Mouse (Mus musculus) hindbrain, embryonic 14.5 days (tissue): Measurements from ENCODE around the gene Plekha5. TPM values are rescaled to one million over a fixed set of nuclear protein-coding genes. Genes with fewer than 3 reads are reported as not detected.
"Not testable (repeated sequence)": the region's sequence is repeated elsewhere in the genome, so short reads cannot be mapped to it uniquely, and the experiment has no call there.

Source experiments
- ATAC-seq: fragments of 200-750 bp; cut with Nextera tagmentation; 2 replicates; pipeline ENCODE4 v1.8.0; 2017; ENCODE audit warnings: moderate number of reproducible peaks, mild to moderate bottlenecking, moderate TSS enrichment, moderate library complexity; ENCODE audit not compliant: low FRiP score
- DNase-seq: peaks from one replicate; pipeline ENCODE4 v3.0.0-alpha.2; 2015; ENCODE audit warnings: low spot score
- H3K27ac ChIP-seq: fragments of 300-500 bp; sonication (generic); 2 replicates; pipeline ENCODE4 v1.5.1; 2014; ENCODE audit warnings: mild to moderate bottlenecking, moderate library complexity
- H3K27me3 ChIP-seq: fragments of 300-500 bp; sonication (generic); 2 replicates; pipeline ENCODE4 v1.6.1; 2014; ENCODE audit warnings: mild to moderate bottlenecking, low read length, mixed read lengths; ENCODE audit not compliant: control insufficient read depth, insufficient read depth
- H3K36me3 ChIP-seq: fragments of 300-500 bp; sonication (generic); replicated peaks from 2 replicates; pipeline ENCODE4 v1.6.1; 2014; ENCODE audit not compliant: control insufficient read depth, insufficient read depth
- H3K4me1 ChIP-seq: fragments of 300-500 bp; sonication (generic); replicated peaks from 2 replicates; pipeline ENCODE4 v1.6.1; 2014; ENCODE audit warnings: antibody characterized with exemption, low read length, mixed read lengths; ENCODE audit not compliant: control insufficient read depth, insufficient read depth
- H3K4me2 ChIP-seq: fragments of 300-500 bp; sonication (generic); replicated peaks from 2 replicates; pipeline ENCODE4 v1.6.1; 2014; ENCODE audit warnings: mild to moderate bottlenecking, moderate library complexity
- H3K4me3 ChIP-seq: fragments of 300-500 bp; sonication (generic); replicated peaks from 2 replicates; pipeline ENCODE4 v1.5.1; 2014; ENCODE audit warnings: mild to moderate bottlenecking, low read length
- H3K9ac ChIP-seq: fragments of 300-500 bp; sonication (generic); 2 replicates; pipeline ENCODE4 v1.6.1; 2014
- H3K9me3 ChIP-seq: fragments of 300-500 bp; sonication (generic); 2 replicates; pipeline ENCODE4 v1.6.1; 2016; ENCODE audit warnings: low read length; ENCODE audit not compliant: control insufficient read depth
- WGBS: fragments of 180-500 bp; shearing (Covaris S2); extraction: QIAGEN DNeasy Blood & Tissue Kit; methylation state at CpG from one replicate; pipeline ENCODE4 v1.1.7; 2014; 5-methylcytosine and 5-hydroxymethylcytosine counted together
- polyA plus RNA-seq: library from polyadenylated mRNA; unstranded; fragments of >200 nt; fragmentation: Nextera tagmentation; extraction: Ambion mirVana; gene quantifications from 2 replicates; pipeline ENCODE4 v1.2.1, GENCODE M21; 2014

The Plekha5 gene
- polyA plus RNA-seq, 1 experiment from 2014 or later, result 37.8 TPM

DNA sequence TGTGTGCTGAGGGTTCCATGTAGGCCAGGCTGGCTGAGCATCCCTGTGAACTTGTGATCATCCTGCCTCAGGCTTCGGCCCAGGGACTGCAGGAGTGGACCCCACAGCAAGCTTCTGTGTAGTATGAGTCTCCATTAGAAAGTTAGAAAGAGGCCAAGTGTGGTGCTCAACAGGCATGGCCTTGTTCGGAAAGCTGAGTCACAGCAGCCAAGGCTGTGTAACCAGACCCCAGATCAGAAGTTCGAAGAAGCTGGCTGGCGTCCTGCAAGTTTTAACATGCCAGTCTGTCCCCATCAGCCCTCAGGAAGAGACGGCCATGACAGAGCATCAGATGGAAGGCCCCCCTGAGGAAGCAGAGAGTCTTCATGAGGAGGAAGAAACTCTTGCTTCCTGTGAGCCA is 167.5 kb downstream of the Plekha5 start:
- no peak overlapping the region for H3K9ac ChIP-seq
- no peaks in the 10 kb centered on the region for H3K27me3 ChIP-seq
- H3K4me1 ChIP-seq, result no peaks in the 10 kb centered on the region
- no peak for ATAC-seq
- H3K4me3 ChIP-seq, result no peak overlapping the region
- no peak overlapping the region for H3K27ac ChIP-seq
- H3K36me3 ChIP-seq, result peaks cover 91% of the 10 kb centered on the region
- H3K9me3 ChIP-seq, result no peaks in the 10 kb centered on the region
- H3K4me2 ChIP-seq, result no peak overlapping the region
- 89% methylated on average over 5 of the region's 5 CpGs for WGBS
- DNase-seq, result no peak

DNA sequence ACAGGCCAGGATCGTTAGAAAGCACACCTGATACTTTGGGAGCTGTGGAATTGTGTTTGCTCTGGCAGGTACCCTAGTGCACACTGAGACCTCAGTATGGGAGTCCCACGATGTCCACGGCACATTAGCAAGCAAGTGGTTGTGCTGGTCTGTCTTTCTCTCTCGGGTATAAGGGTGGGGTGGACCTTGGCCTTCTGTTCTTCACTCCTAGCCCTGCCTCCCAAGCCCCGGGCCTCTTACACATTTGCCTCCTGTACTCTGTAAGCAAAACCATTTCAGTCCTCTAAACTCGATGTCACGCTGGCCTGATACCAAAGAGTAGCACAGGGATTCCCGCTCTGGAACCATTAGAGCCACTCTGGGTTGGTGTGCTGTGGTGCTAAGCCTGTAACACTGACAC is 168.9 kb downstream of the Plekha5 start:
- Histone ChIP-seq H3K9ac (no peak overlapping the region), H3K27me3 (no peaks in the 10 kb centered on the region), H3K4me1 (no peaks in the 10 kb centered on the region), H3K27ac (no peak overlapping the region), H3K9me3 (no peaks in the 10 kb centered on the region), H3K4me2 (no peak overlapping the region), H3K4me3 (no peak overlapping the region), H3K36me3 (peaks cover 90% of the 10 kb centered on the region)
- ATAC-seq (no peak), DNase-seq (no peak)
- WGBS, result 90% methylated on average over 8 of the region's 8 CpGs

DNA sequence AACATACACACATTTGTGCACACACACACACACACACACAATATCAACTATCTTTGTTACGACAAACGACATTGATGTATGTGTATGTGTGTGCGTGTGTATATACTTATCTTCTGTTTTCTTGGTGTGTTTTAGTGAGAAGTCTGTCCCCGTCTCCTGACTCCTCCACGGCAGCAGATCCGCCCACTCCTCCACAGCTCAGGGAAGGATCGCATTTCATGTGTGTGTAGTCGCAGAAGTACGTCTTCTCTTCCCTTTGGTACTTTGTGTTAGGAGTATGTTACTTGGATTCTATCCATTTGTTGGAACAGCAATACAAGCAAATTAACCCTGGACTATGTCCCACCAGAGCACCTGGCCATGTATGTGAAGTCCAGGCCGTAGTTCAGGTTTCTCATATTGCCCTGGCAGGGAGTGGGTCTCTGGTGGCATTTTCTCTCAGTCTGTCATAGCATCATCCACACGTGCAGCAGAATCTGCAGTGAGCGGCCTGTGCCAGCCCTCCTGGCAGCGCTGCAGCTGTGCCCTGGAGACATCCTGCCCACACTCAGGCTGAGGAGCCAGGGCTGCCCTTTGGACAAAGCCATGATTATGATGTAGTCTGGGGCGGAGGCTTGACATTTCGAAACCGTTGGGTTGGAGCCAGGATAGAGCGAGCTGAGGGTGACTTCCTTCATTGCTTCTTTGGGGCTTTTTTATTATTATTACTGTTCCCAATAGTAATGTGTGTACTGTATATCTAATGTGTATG is 169.7 kb downstream of the Plekha5 start:
- WGBS, result 86% methylated on average over 17 of the region's 17 CpGs
- ATAC-seq (no peak), DNase-seq (no peak)
- no peak overlapping the region for H3K4me3 ChIP-seq
- no peaks in the 10 kb centered on the region for H3K27me3 ChIP-seq
- no peak overlapping the region for H3K9ac ChIP-seq
- no peak overlapping the region for H3K27ac ChIP-seq
- no peaks in the 10 kb centered on the region for H3K4me1 ChIP-seq
- H3K4me2 ChIP-seq, result no peak overlapping the region
- H3K9me3 ChIP-seq, result no peaks in the 10 kb centered on the region
- peaks cover 82% of the 10 kb centered on the region for H3K36me3 ChIP-seq

DNA sequence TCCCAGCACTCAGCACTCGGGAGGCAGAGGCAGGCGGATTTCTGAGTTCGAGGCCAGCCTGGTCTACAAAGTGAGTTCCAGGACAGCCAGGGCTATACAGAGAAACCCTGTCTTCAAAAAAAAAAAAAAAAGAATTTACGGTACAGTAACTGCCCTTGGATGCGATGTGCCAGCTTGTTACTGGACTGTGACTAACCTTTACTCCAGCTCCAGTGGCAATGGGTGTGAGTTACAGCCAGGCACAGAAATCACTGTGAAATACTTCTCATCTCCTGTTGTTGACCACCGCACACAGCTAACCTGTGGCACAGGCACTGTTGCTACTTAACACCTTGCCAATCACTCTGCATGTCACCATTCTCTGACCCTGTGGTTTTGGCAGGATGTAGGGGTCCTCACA is 171.7 kb downstream of the Plekha5 start:
- not testable (repeated sequence) for H3K9me3 ChIP-seq, H3K27me3 ChIP-seq, H3K9ac ChIP-seq, H3K27ac ChIP-seq, ATAC-seq, H3K4me3 ChIP-seq, H3K4me1 ChIP-seq, H3K4me2 ChIP-seq, DNase-seq
- peaks cover 73% of the 10 kb centered on the region for H3K36me3 ChIP-seq
- WGBS, result 94% methylated on average over 6 of the region's 6 CpGs

DNA sequence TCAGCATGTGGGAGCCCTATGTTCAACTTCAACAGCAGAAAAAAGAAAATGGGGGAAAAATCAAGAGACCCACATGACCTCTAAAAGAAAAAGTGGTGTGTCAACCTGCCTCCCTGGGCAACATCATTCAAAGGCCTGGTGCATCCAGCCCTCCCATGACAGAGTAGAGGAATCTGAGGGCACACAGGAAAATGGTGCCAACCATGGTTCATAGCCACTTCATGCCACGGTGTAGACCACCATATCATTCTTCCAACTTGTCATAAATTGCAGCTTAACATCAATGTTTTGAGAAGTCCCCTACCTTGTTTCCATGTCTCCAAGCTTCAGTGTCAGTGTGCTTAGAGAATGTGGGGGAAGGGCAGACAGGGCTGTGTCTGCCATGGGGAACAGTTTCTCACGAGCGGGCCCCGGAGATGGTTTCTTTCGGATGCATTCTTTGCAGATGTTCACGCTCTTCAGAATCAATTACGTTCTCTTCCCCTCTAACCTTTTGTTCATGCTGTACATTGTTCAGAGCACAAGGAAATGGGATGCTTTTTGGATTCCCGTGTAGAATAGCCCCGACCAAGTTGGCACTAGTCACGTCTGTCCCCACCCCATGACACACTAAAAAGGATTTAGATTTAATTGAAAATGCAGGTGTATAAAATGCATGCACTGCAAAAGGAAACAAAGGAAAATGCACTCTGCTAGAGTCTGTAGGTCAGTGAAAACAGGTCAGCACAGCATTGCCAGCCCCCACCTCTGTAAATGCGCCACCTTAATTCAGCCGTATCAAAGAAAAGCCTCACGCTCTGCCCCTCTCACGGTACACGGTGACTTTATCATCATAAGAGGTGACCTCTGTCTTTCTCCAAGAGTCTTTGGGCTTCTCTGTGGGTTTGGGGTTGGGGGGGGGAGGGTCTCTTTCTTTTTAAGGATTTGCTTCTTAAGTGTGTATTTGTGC is 173.8 kb downstream of the Plekha5 start:
- Histone ChIP-seq H3K4me2 (no peak overlapping the region), H3K27me3 (no peaks in the 10 kb centered on the region), H3K4me1 (no peaks in the 10 kb centered on the region), H3K9me3 (no peaks in the 10 kb centered on the region), H3K9ac (no peak overlapping the region), H3K27ac (no peak overlapping the region), H3K36me3 (peaks cover 54% of the 10 kb centered on the region), H3K4me3 (no peak overlapping the region)
- 36% methylated on average over 15 of the region's 15 CpGs for WGBS
- DNase-seq, result no peak
- ATAC-seq, result 0 out of 2 replicates have a peak, but pooled peaks have one; percentile 43

DNA sequence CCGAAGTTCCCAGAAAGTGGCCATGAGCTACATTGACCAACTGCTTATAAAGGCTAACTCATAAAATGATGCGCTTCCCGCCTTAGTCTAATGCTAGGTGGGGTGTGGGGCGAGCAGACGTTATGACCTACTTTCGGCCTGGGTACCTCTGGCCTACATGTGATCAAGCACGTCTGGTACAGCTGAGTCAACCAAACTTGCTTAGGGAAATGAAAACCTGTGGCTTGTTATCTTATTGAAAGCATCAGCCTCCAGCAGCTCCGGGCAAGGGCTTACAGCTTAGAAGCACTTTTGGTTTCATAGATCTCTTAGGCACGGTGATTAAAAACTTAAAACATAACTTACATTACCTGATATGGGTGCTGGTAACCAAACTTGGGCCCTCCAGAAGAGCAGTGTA is 174.7 kb downstream of the Plekha5 start:
- DNase-seq (no peak), ATAC-seq (no peak)
- Histone ChIP-seq H3K4me1 (0 out of 2 replicates have a peak, but pooled peaks cover 4% of the 10 kb centered on the region), H3K9me3 (no peaks in the 10 kb centered on the region), H3K4me3 (no peak overlapping the region), H3K36me3 (peaks cover 45% of the 10 kb centered on the region), H3K9ac (no peak overlapping the region), H3K27me3 (no peaks in the 10 kb centered on the region), H3K4me2 (no peak overlapping the region), H3K27ac (no peak overlapping the region)
- 88% methylated on average over 9 of the region's 9 CpGs for WGBS

- DNase-seq, result no peak
These were observed 175.5 kb downstream of the Plekha5 start for GRCm38 (mm10) chr6:140599337-140599736.

GRCm38 (mm10) chr6:140600671-140601070 is 176.8 kb downstream of the Plekha5 start:
- H3K4me3 ChIP-seq, ATAC-seq, H3K27ac ChIP-seq, H3K4me2 ChIP-seq, H3K9ac ChIP-seq, H3K4me1 ChIP-seq, H3K9me3 ChIP-seq, H3K27me3 ChIP-seq, DNase-seq: not testable (repeated sequence)
- peaks cover 24% of the 10 kb centered on the region for H3K36me3 ChIP-seq
- WGBS, result 95% methylated on average over 8 of the region's 8 CpGs

More at GRCm38 (mm10) chr6:140599337-140599736, 175.5 kb downstream of the Plekha5 start:
- Histone ChIP-seq H3K9ac (no peak overlapping the region), H3K36me3 (peaks cover 37% of the 10 kb centered on the region), H3K27me3 (no peaks in the 10 kb centered on the region), H3K9me3 (no peaks in the 10 kb centered on the region), H3K4me3 (no peak overlapping the region), H3K4me2 (no peak overlapping the region), H3K4me1 (0 out of 2 replicates have a peak, but pooled peaks cover 5% of the 10 kb centered on the region), H3K27ac (no peak overlapping the region)
- no peak for ATAC-seq
- WGBS, result 90% methylated on average over 5 of the region's 5 CpGs

DNA sequence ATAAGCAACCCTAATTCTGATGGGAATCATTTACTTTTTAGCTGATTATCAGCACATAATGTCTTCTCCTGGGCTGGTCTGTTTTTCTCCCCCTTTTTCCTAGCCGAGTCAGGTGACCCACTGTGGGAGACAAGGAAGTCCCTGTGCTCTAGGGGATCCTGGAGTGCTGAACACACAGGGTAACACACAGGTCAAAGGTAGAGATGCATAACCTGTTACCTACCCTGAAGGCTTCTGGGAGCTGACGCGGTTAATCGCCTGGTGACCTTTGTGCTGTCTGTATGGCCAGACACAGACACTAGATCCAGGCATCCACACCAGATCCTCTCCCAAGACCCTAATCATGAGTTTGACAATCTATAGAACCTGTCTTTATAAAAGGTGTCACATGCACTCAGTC is 177.3 kb downstream of the Plekha5 start:
- WGBS, result 95% methylated on average over 4 of the region's 4 CpGs
- H3K4me3 ChIP-seq, result no peak overlapping the region
- peaks cover 19% of the 10 kb centered on the region for H3K36me3 ChIP-seq
- no peak overlapping the region for H3K4me2 ChIP-seq
- no peak overlapping the region for H3K9ac ChIP-seq
- no peaks in the 10 kb centered on the region for H3K27me3 ChIP-seq
- no peaks in the 10 kb centered on the region for H3K9me3 ChIP-seq
- ATAC-seq, result no peak
- 0 out of 2 replicates have a peak, but pooled peaks cover 5% of the 10 kb centered on the region for H3K4me1 ChIP-seq
- H3K27ac ChIP-seq, result no peak overlapping the region
- DNase-seq, result no peak
